In genomic region chr2:170194845-170195244, GRCm38 (mm10) we compare ENCODE assay signal across 23 mouse cellular contexts.
"Had no signal": no experiment of that assay in that cellular context is flagged by ENCODE, and none has a peak within 500 bp of the region (broad histone marks: within the 10 kb centered on the region; RNA-seq: fewer than 3 reads in every experiment).

No protein-coding gene starts in this region.

- H3K36me3 ChIP-seq: limb, embryonic 10.5 days; limb, embryonic 13.5 days; liver, embryonic 12.5 days; liver, embryonic 15.5 days; lung, embryonic 15.5 days; midbrain, embryonic 15.5 days; neural tube, embryonic 12.5 days; neural tube, embryonic 15.5 days; stomach, embryonic 15.5 days had no signal

- H3K4me2 ChIP-seq: limb, embryonic 13.5 days; liver, embryonic 12.5 days; liver, embryonic 15.5 days; lung, embryonic 15.5 days; midbrain, embryonic 11.5 days; midbrain, embryonic 15.5 days; neural tube, embryonic 12.5 days; neural tube, embryonic 15.5 days; stomach, embryonic 15.5 days had no signal

- H3K27me3 ChIP-seq: limb, embryonic 13.5 days; liver, embryonic 12.5 days; liver, embryonic 15.5 days; lung, embryonic 15.5 days; megakaryocyte, embryonic 14.5 days; midbrain, embryonic 15.5 days; neural tube, embryonic 12.5 days; neural tube, embryonic 15.5 days; stomach, embryonic 15.5 days had no signal

- H3K27ac ChIP-seq: limb, embryonic 10.5 days; limb, embryonic 13.5 days; liver, embryonic 12.5 days; liver, embryonic 15.5 days; lung, embryonic 15.5 days; midbrain, embryonic 15.5 days; neural tube, embryonic 12.5 days; neural tube, embryonic 15.5 days; stomach, embryonic 15.5 days had no signal

- H3K9me3 ChIP-seq: limb, embryonic 10.5 days; limb, embryonic 13.5 days; liver, embryonic 12.5 days; liver, embryonic 15.5 days; lung, embryonic 15.5 days; megakaryocyte, embryonic 14.5 days; midbrain, embryonic 15.5 days; neural tube, embryonic 12.5 days; neural tube, embryonic 15.5 days; stomach, embryonic 15.5 days had no signal

- H3K9ac ChIP-seq: limb, embryonic 13.5 days; liver, embryonic 12.5 days; liver, embryonic 15.5 days; lung, embryonic 15.5 days; midbrain, embryonic 15.5 days; neural tube, embryonic 12.5 days; neural tube, embryonic 15.5 days; stomach, embryonic 15.5 days had no signal

- DNase-seq: kidney, adult 9 months; kidney, postnatal 14 days; kidney, postnatal 4 days; liver; lung, adult 18-20 months; lung, postnatal 10 days; lung, postnatal 36 days; right cerebral cortex, adult 18-20 months; right cerebral cortex, postnatal 25 days; spleen, adult 18-20 months; thymus, adult 18-20 months; thymus, postnatal 4 days had no signal

- H3K4me3 ChIP-seq: limb, embryonic 10.5 days; limb, embryonic 13.5 days; liver, embryonic 12.5 days; liver, embryonic 15.5 days; lung, embryonic 15.5 days; megakaryocyte, embryonic 14.5 days; midbrain, embryonic 15.5 days; neural tube, embryonic 12.5 days; neural tube, embryonic 15.5 days; stomach, embryonic 15.5 days had no signal

- ATAC-seq: liver, embryonic 12.5 days; midbrain, embryonic 15.5 days had no signal
